Mouse (Mus musculus) cerebellum, postnatal 14 days (tissue): ENCODE measurements around the gene Cd4.
A peak's percentile ranks its signal among the peaks of the same experiment; 100 is the strongest.
"Not testable (repeated sequence)": the region's sequence is repeated elsewhere in the genome, so short reads cannot be mapped to it uniquely, and the experiment has no call there.

ENCODE experiments used
- DNase-seq, 2 experiments: peaks; one replicate each; pipeline ENCODE4 v3.0.0; 2021; ENCODE audit warnings: mixed read lengths in 2 of 2

Cd4 gene

DNA sequence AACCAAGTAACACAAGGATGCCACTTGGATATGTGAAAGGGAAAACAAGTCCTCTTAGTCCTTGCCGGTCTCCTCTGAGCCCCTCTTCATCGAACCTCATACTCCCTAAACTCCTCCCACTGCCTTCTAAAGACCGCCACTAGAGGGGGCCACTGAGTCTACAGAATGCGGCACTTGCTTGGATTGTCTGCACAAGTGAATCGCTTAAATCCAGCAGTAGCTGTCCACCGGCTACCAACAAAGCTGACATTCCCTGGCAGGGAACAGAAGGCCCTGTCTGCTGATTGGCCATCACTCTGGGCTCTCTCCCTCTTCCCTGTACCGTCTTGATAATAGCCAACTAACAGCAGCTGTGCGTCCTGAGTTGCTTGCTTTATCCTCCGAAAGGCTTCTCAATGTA is 40.7 kb downstream of the Cd4 start:
- peak; percentile 98 to 99 for DNase-seq

GRCm38 (mm10) chr6:124840241-124841167 is 47.5 kb downstream of the Cd4 start, which contains the start of gene Gnb3:
Gnb3 (minus strand) TSS chr6:124840275.
- DNase-seq: peak; percentile 36 to 69

DNA sequence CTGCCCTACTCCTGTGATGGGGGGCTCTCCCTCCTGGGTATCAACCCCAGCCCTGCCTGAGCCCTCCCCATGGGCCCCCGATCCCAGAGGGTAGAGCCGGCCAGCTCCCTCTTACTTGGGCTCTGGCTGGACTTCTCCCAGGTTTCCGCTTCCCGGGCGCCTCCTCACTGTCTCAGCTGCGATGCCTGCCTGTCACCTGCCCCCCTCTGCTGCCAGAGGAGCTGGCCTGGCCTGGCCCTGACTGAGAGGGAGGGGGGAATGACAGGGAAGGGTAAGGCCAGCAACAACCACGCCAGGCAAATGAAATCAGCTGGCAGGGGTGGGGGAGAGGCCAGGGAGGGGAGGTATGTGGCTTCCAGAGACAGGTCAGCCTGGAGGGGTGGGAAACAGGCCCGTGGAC is 48.2 kb downstream of the Cd4 start:
- DNase-seq: peak; percentile 39 to 63

GRCm38 (mm10) chr6:124836411-124836810 is 51.6 kb downstream of the Cd4 start:
- DNase-seq: no peak

- DNase-seq: no peak
These were observed 52.5 kb downstream of the Cd4 start for GRCm38 (mm10) chr6:124835531-124835930.

- no peak for DNase-seq
These were observed 53.4 kb downstream of the Cd4 start for GRCm38 (mm10) chr6:124834512-124835081.

DNA sequence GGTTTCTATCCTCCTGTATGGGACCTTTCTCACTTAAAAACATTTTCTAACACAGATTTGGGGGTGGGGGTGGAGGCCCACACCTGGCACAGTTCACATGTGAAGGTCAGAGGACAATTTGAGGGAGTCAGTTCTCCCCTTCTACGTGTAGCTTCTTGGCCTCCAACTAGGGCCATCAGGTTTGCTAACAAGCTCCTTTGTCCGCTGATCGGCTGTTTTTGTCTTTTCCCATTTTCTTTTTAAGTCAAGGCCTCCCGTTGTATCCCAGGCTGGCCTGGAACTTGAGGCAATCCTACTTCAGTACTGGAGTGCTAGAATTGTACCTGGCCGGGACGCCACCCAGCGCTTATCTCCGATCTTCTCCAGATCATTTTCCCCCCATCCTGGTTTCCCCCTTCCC is 56.4 kb downstream of the Cd4 start:
- no peak for DNase-seq

DNA sequence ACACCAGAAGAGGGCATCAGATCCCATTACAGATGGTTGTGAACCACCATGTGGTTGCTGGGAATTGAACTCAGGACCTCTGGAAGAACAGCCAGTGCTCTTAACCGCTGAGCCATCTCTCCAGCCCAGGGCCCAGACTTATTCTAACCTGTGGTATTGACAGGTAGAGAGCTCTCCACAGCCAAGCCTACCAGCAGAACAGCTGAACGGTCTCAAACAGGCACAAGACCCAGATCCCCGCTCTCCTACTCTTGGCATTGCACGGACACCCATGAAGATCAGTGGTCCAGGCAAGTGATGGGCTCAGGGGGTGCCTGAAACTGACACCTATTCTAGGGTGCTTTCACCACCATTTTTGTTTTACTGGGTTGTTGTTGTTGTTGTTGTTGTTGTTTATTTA is 56.8 kb downstream of the Cd4 start:
- DNase-seq: not testable (repeated sequence)

- peak; percentile 92 to 93 for DNase-seq
These were observed 58.0 kb downstream of the Cd4 start for GRCm38 (mm10) chr6:124829799-124830700.

DNA sequence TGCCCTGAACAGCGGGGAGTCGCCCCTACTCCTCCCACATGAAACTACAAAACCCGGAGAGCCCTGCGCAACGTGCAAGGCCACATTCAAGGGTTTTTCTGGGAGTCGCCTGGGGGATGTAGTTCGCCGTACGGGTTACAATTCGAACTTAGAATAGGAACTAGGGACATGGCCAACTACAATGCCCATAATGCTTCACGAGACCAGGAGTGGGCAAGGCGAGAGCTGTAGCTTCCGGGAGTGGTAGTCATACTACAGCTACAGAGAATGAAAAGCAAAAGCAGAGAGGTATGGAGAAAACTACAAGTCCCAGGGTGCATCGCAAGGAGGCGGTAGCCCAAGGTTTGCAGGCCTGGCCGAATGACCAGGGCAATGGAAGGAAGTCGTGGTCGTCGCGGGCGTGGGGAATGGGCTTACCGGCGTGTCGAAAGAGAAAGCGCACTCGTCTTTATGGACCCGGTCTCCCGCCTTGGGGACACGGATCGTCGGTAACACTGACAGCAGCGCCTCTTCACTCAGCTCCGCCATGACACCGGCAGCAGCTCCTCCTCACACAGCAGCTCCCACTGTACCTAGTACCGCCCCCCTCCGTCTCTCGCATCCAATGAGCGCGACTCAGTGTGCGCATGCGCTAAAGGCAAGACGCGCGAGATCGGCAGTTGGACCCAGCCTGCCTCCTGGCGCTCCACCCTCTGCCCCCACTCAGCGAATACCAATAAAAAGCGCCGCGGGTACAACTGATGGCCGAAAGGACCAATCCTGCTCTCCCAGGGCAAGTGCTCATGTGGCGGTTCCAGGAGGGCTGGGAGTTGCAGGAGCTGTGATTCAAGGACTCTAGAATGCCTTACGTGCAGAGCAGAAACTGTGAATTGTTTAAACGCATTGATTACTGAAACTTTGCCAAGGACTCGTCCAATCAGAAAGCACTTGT is 58.9 kb downstream of the Cd4 start, which contains the start of the genes Usp5 and Cdca3:
Gene Usp5, minus strand, starts transcription at position 617 of the 931 bp plus-strand sequence.
Gene Cdca3, plus strand, starts transcription at position 680 of the 931 bp plus-strand sequence.
- DNase-seq: peak; percentile 98 to 99

GRCm38 (mm10) chr6:124828101-124828592 is 59.9 kb downstream of the Cd4 start:
- peak; percentile 39 to 48 for DNase-seq

DNA sequence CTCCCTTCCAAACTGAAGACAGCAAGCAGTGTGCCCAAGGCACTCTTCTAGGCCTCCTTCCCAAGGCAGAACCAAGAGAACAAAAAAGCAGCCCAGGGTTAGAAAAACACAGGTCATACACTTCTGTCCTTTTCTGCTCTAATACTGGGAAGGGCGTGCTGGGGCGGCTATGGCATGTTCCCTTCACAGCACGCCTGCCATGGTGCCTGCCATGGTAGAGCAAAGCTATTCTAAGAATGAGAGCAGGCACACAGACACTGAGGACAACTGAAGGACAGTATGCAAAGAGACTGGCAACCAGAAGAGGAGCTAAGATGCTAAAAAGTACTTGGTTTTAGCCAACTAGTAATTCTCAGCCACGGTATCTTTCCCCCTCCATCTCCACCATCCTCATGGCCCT is 66.0 kb downstream of the Cd4 start:
- DNase-seq: no peak

GRCm38 (mm10) chr6:124820891-124821290 is 67.1 kb downstream of the Cd4 start:
- DNase-seq: no peak

DNA sequence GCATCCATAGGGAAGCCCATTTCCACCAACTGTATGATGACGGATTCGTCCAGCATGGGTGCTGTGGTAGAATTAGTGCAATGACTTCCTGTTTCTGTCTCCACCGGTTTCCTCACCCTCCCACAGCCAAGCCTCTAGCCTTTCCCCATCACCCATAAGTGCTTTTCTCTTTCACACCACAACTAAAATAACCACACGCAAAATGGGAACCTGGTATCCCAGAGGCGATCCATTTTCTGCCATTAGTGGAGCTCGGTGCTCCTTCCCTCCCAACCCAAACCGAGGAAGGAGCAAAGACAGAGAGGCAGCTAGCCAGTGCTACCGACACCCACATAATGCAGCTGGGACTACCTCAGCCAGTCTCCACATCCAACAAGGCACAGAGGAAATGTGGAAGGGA is 70.0 kb downstream of the Cd4 start:
- no peak for DNase-seq

GRCm38 (mm10) chr6:124817563-124817962 is 70.5 kb downstream of the Cd4 start:
- DNase-seq: no peak

DNA sequence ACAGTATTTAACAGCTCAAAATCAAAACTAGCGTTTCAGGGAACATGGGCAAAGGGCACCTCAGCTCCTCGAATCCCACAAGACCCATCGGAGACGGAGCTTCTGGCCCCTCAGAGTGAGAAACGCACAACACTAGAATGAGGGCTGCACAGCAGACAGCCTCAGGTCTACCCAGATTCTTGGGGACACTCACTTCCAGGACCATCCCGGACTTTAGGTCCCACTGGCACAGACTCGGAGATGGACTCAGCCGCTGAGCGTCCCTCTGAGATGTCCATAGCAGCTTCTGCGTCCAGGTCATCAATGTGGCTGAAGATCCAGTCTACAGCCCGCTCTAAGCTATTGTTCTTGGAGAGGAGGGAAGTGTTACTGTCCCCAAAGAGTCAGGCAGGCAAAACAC is 70.9 kb downstream of the Cd4 start:
- no peak for DNase-seq

GRCm38 (mm10) chr6:124816611-124817010 is 71.4 kb downstream of the Cd4 start:
- no peak for DNase-seq

DNA sequence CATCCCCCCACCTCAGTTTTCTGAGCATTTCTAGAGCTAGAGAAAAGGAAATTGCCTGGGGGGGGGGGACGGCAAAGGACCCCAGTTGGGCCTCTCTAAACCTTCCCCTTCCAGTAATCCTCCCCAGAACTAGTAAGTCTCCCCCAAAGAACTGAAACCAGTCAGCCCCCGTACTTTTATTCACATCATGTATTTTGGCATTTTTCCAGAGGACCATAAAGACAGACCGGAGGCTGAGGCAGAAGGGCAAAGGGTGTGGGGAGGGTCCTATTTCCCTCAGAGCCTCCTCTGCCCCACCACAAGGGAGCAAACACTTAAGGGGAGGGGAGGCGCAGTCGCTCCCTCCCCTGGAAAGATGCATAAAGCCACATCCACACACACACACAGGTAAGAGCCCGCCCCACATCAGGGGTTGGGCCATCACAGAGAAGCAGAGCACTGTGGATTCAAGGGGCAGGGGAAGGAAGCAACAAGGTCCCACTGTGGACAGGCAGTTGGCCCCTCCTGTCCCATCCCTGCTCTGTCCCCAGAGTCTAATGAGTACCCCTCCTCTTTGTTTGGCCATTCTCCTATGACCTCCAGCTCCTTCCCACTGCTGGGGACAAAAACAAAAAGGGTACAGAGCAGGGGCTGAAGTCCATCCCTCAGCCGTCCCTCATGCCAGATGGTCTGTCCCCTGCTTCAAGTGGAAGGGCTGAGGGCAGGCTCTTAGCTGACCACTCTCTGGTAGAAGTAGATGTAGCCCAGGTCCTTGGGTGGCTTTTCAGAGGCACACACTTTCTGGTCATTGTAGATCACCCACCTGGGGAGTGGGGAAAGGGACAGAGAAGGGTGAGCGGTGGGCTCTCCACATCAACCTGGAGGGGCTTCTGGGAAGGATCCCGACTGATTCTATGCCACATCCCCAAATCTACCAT is 72.9 kb downstream of the Cd4 start:
- peak; percentile 31 to 37 for DNase-seq
